Comparison of ENCODE assay signal across 15 mouse cellular contexts in the genomic region with DNA sequence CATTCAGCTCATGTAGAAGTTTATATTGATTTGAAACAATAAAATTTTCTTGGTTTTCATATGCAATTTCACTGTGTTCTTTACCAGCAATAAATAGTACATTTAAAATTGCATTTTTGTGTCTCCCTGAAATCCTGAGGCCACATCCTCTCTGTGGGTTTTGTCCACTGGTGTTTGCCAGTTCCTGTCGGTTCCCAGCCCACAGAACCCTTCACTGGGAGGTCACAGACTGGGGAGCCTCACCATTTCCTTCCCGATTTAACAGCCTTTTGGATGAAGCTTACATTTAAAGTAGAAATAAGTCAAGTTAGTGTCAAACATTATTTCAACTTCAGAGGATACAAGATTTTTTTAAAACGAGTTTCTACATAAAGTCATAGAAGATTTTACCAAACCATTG. TPM values are rescaled to one million over a fixed set of nuclear protein-coding genes. Genes with fewer than 3 reads are reported as not detected.
"Had no signal": no experiment of that assay in that cellular context is flagged by ENCODE, and none has a peak within 500 bp of the region (broad histone marks: within the 10 kb centered on the region; RNA-seq: fewer than 3 reads in every experiment).

No protein-coding gene starts in this region.

RNA-seq across cellular contexts. Expression of a gene that starts 0.9 kb away (rescaled TPM):
- total RNA-seq: heart, postnatal 10 days; heart, postnatal 14 days; heart, postnatal 25 days; heart, postnatal 36 days; heart, postnatal 4 days; layer of hippocampus, adult 18-20 months; layer of hippocampus, adult 8-10 months; layer of hippocampus, postnatal 10 days; layer of hippocampus, postnatal 14 days; layer of hippocampus, postnatal 25 days; layer of hippocampus, postnatal 36 days; left cerebral cortex, adult 18-20 months; left cerebral cortex, adult 2 months had no signal

RNA-seq across cellular contexts. Expression of a gene that starts 26.2 kb away (rescaled TPM):
- total RNA-seq: heart, postnatal 10 days; heart, postnatal 14 days; heart, postnatal 25 days; heart, postnatal 36 days; heart, postnatal 4 days; hindbrain, postnatal 0 days; layer of hippocampus, adult 18-20 months; layer of hippocampus, adult 2 months; layer of hippocampus, adult 8-10 months; layer of hippocampus, postnatal 10 days; layer of hippocampus, postnatal 14 days; layer of hippocampus, postnatal 25 days; layer of hippocampus, postnatal 36 days; left cerebral cortex, adult 18-20 months; left cerebral cortex, adult 2 months had no signal

RNA-seq across cellular contexts. Expression of a gene that starts 36.4 kb away (rescaled TPM):
- total RNA-seq: heart, postnatal 10 days; heart, postnatal 14 days; heart, postnatal 25 days; heart, postnatal 36 days; heart, postnatal 4 days; hindbrain, postnatal 0 days; layer of hippocampus, adult 18-20 months; layer of hippocampus, adult 2 months; layer of hippocampus, adult 8-10 months; layer of hippocampus, postnatal 10 days; layer of hippocampus, postnatal 14 days; layer of hippocampus, postnatal 25 days; layer of hippocampus, postnatal 36 days; left cerebral cortex, adult 18-20 months; left cerebral cortex, adult 2 months had no signal

RNA-seq across cellular contexts. Expression of a gene that starts 44.9 kb away (rescaled TPM):
- total RNA-seq: heart, postnatal 10 days; heart, postnatal 14 days; heart, postnatal 25 days; heart, postnatal 36 days; heart, postnatal 4 days had no signal
